Mouse (Mus musculus): ENCODE data around the gene Cox7a2l.

- TF ChIP-seq POLR2A (IDR thresholded peaks at IDR 0.05; ENCODE audit: insufficient read length, low read depth) (peak; percentile 55), MYOG (IDR thresholded peaks at IDR 0.05; ENCODE audit: control insufficient read depth in 1 of 3, insufficient read depth in 1 of 3, insufficient read length in 2 of 3, low read depth in 2 of 3) (no peak), E2F4 (IDR thresholded peaks at IDR 0.05; ENCODE audit: insufficient read depth) (no peak), USF1 (IDR thresholded peaks at IDR 0.05; ENCODE audit: low read depth) (no peak), SRF (IDR thresholded peaks at IDR 0.05; ENCODE audit: control insufficient read depth, insufficient read length, low read depth) (no peak), MYOD1 (IDR thresholded peaks at IDR 0.05; ENCODE audit: control insufficient read depth in 1 of 3, insufficient read length in 2 of 3, low read depth in 2 of 3) (no peak), MAX (IDR thresholded peaks at IDR 0.05; ENCODE audit: low read depth) (no peak), POLR2AphosphoS2 (IDR thresholded peaks at IDR 0.05; ENCODE audit: insufficient read length, low read depth) (no peak), CEBPB (IDR thresholded peaks at IDR 0.05; ENCODE audit: insufficient read depth, poor library complexity, severe bottlenecking) (no peak), TCF12 (IDR thresholded peaks at IDR 0.05; ENCODE audit: insufficient read depth, poor library complexity, severe bottlenecking) (no peak)
Measured at GRCm38 (mm10) chr17:83513655-83514212, 3.4 kb downstream of the Cox7a2l start.
